Mouse (Mus musculus): Measurements from ENCODE around the gene Zfp189. TPM values are rescaled to one million over a fixed set of nuclear protein-coding genes. Genes with fewer than 3 reads are reported as not detected.

Zfp189 gene
- polyA plus RNA-seq, 1 experiment from 2014 or later: 8.0 TPM

DNA sequence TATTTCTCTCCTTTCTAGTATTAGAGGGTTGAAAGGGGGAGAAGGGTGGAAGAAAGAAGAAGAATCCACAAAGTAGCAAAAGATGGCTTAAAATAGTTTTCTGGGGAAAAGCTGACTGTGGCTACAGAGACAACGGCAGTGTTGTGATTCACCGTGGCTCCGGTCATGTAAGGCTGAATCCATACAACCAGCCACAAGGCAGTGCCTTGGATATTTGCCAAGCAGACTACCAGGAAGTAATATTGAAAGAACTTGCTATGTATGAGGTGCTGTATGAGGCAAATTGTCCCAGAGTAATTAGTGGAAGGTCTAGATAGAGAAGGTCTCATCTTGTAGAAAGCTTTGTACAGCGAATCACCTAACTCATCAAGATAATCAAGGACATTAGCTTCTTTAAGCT, 51.2 kb downstream of the Zfp189 start:
- ATAC-seq (ENCODE audit: insufficient number of reproducible peaks, low FRiP score): no peak
- H3K4me3 ChIP-seq: no peak overlapping the region
- H3K27ac ChIP-seq (ENCODE audit: poor library complexity, severe bottlenecking): no peak overlapping the region
- H3K9ac ChIP-seq: no peak overlapping the region
- no peak overlapping the region for H3K4me2 ChIP-seq
- no peaks in the 10 kb centered on the region for H3K27me3 ChIP-seq (replicated peaks)
- no peaks in the 10 kb centered on the region for H3K9me3 ChIP-seq (replicated peaks)
- no peaks in the 10 kb centered on the region for H3K4me1 ChIP-seq (replicated peaks)
- 80% methylated on average over 4 of the region's 4 CpGs for WGBS
- no peaks in the 10 kb centered on the region for H3K36me3 ChIP-seq

Other genes with a start within 250 kb of the Zfp189 start
- not detected in 2 replicates for gene Acnat2, start 113.0 kb upstream of the Zfp189 start, polyA plus RNA-seq (2016; fragmentation: Nextera tagmentation; extraction: Ambion mirVana)
- gene Acnat1, start 47.3 kb upstream of the Zfp189 start, polyA plus RNA-seq (2016; fragmentation: Nextera tagmentation; extraction: Ambion mirVana): not detected in 2 replicates
- gene Baat, start 14.6 kb upstream of the Zfp189 start, polyA plus RNA-seq (2016; fragmentation: Nextera tagmentation; extraction: Ambion mirVana): not detected in 2 replicates
- gene Mrpl50, start 83 bp upstream of the Zfp189 start, polyA plus RNA-seq (2016; fragmentation: Nextera tagmentation; extraction: Ambion mirVana): 69.1 and 71.4 TPM in 2 replicates
- 0.39 and 0.42 TPM in 2 replicates for gene Aldob, start 28.4 kb downstream of the Zfp189 start, polyA plus RNA-seq (2016; fragmentation: Nextera tagmentation; extraction: Ambion mirVana)
- 47.5 and 48.0 TPM in 2 replicates for gene Tmem246, start 76.7 kb downstream of the Zfp189 start, polyA plus RNA-seq (2016; fragmentation: Nextera tagmentation; extraction: Ambion mirVana)
- 29.2 and 30.2 TPM in 2 replicates for gene Rnf20, start 110.8 kb downstream of the Zfp189 start, polyA plus RNA-seq (2016; fragmentation: Nextera tagmentation; extraction: Ambion mirVana)
- 0.09 and 0.10 TPM in 2 replicates for gene Ppp3r2, start 160.8 kb downstream of the Zfp189 start, polyA plus RNA-seq (2016; fragmentation: Nextera tagmentation; extraction: Ambion mirVana)

Measured in heart, embryonic 12.5 days (tissue).